Mouse (Mus musculus) small intestine, adult 2 months (tissue): ENCODE results near the gene Ktn1.

Experiments used
- CTCF ChIP-seq: fragments of 200-500 bp; IDR thresholded peaks from 2 replicates; pipeline ENCODE4 v1.5.1; 2012; ENCODE audit warnings: low read depth, mild to moderate bottlenecking, control low read depth, inconsistent platforms, low read length, moderate library complexity, mixed read lengths; ENCODE audit not compliant: insufficient replicate concordance, insufficient read length; ENCODE audit errors: extremely low read depth
- POLR2A ChIP-seq: fragments of 200-500 bp; IDR thresholded peaks from 2 replicates; pipeline ENCODE4 v1.6.1; 2012; ENCODE audit warnings: low read depth, mild to moderate bottlenecking, control low read depth, inconsistent platforms, low read length, moderate library complexity

GRCm38 (mm10) chr14:47651272-47651671 lies 3.0 kb downstream of the Ktn1 start:
- TF ChIP-seq CTCF (no peak), POLR2A (no peak)
